Mouse (Mus musculus): ENCODE results near the gene Clybl.

GRCm38 (mm10) chr14:122364026-122364425 lies 182.5 kb downstream of the Clybl start:
- TF ChIP-seq POLR2A (IDR thresholded peaks at IDR 0.05; ENCODE audit: low read depth, low read length) (no peak), CTCF (conservative IDR thresholded peaks at IDR 0.05; ENCODE audit: insufficient read depth, insufficient read length, low read depth, low read length) (no peak)
